Comparison of ENCODE assay signal across 26 mouse cellular contexts in genomic region chr5:102090686-102091085, GRCm38 (mm10). TPM values are rescaled to one million over a fixed set of nuclear protein-coding genes. Genes with fewer than 3 reads are reported as not detected.
"Had no signal": no experiment of that assay in that cellular context is flagged by ENCODE, and none has a peak within 500 bp of the region (broad histone marks: within the 10 kb centered on the region; RNA-seq: fewer than 3 reads in every experiment).

No protein-coding gene starts in this region.

- H3K4me3 ChIP-seq: gastrocnemius, adult 2 months; heart, embryonic 10.5 days; heart, embryonic 12.5 days; hindbrain, embryonic 10.5 days; hindbrain, embryonic 12.5 days; intestine, embryonic 15.5 days; limb, embryonic 10.5 days; limb, embryonic 12.5 days; liver, embryonic 13.5 days; liver, embryonic 15.5 days had no signal

- H3K27ac ChIP-seq: gastrocnemius, adult 2 months; heart, embryonic 10.5 days; hindbrain, embryonic 10.5 days; hindbrain, embryonic 12.5 days; hindbrain, embryonic 14.5 days; intestine, embryonic 15.5 days; limb, embryonic 10.5 days; limb, embryonic 12.5 days; liver, embryonic 13.5 days; liver, embryonic 15.5 days had no signal

- H3K4me2 ChIP-seq: heart, embryonic 12.5 days; hindbrain, embryonic 12.5 days; hindbrain, embryonic 14.5 days; intestine, embryonic 15.5 days; limb, embryonic 12.5 days; liver, embryonic 11.5 days; liver, embryonic 13.5 days; liver, embryonic 15.5 days had no signal

- ATAC-seq: hindbrain, embryonic 16.5 days; inflammation-experienced regulatory T-cells, adult 6 months; intestine, embryonic 15.5 days; intestine, postnatal 0 days had no signal

- H3K27me3 ChIP-seq: heart, embryonic 12.5 days; hindbrain, embryonic 12.5 days; intestine, embryonic 15.5 days; limb, embryonic 12.5 days; liver, embryonic 13.5 days; liver, embryonic 15.5 days had no signal

- H3K9me3 ChIP-seq: heart, embryonic 10.5 days; heart, embryonic 12.5 days; hindbrain, embryonic 10.5 days; intestine, embryonic 15.5 days; limb, embryonic 10.5 days; limb, embryonic 12.5 days; liver, embryonic 13.5 days; liver, embryonic 15.5 days had no signal

- DNase-seq: gastrocnemius, adult 2 months; gastrocnemius, postnatal 10 days; gastrocnemius, postnatal 25 days; heart, postnatal 10 days; heart, postnatal 4 days; kidney, adult 18-20 months; kidney, adult 8-10 months; kidney, postnatal 10 days; kidney, postnatal 25 days; layer of hippocampus, adult 9-11 months; layer of hippocampus, postnatal 36 days; liver; liver, embryonic 13.5 days had no signal

- H3K9ac ChIP-seq: heart, embryonic 12.5 days; hindbrain, embryonic 12.5 days; hindbrain, embryonic 14.5 days; intestine, embryonic 15.5 days; limb, embryonic 12.5 days; liver, embryonic 13.5 days; liver, embryonic 15.5 days had no signal

- H3K36me3 ChIP-seq: heart, embryonic 10.5 days; heart, embryonic 12.5 days; hindbrain, embryonic 10.5 days; hindbrain, embryonic 12.5 days; intestine, embryonic 15.5 days; limb, embryonic 10.5 days; limb, embryonic 12.5 days; liver, embryonic 13.5 days; liver, embryonic 15.5 days had no signal

- H3K4me1 ChIP-seq: heart, embryonic 10.5 days; heart, embryonic 12.5 days; hindbrain, embryonic 10.5 days; hindbrain, embryonic 12.5 days; intestine, embryonic 15.5 days; limb, embryonic 10.5 days; limb, embryonic 12.5 days; liver, embryonic 13.5 days; liver, embryonic 15.5 days had no signal

RNA-seq across cellular contexts. Expression of gene Wdfy3, which starts 21.0 kb away (rescaled TPM):
- polyA plus RNA-seq: inflammation-experienced regulatory T-cells, adult 6 months had no signal
